Mouse (Mus musculus) midbrain, embryonic 10.5 days (tissue): ENCODE data around the gene Dnajb12. TPM values are rescaled to one million over a fixed set of nuclear protein-coding genes. Genes with fewer than 3 reads are reported as not detected.

Source experiments
- DNase-seq: peaks from one replicate; pipeline ENCODE4 v3.0.0-alpha.2; 2017; ENCODE audit warnings: low spot score
- H3K27ac ChIP-seq: fragments of 300-500 bp; sonication (generic); replicated peaks from 2 replicates; pipeline ENCODE4 v1.5.1; 2016; ENCODE audit warnings: mild to moderate bottlenecking
- H3K27me3 ChIP-seq: fragments of 300-500 bp; sonication (generic); 2 replicates; pipeline ENCODE4 v1.6.1; 2016; ENCODE audit warnings: low read depth, mild to moderate bottlenecking; ENCODE audit not compliant: poor library complexity, severe bottlenecking
- H3K36me3 ChIP-seq: fragments of 300-500 bp; sonication (generic); 2 replicates; pipeline ENCODE4 v1.6.1; 2016; ENCODE audit warnings: mild to moderate bottlenecking, moderate library complexity
- H3K4me1 ChIP-seq: fragments of 300-500 bp; sonication (generic); 2 replicates; pipeline ENCODE4 v1.6.1; 2016
- H3K4me3 ChIP-seq: fragments of 300-500 bp; sonication (generic); 2 replicates; pipeline ENCODE4 v1.5.1; 2016; ENCODE audit warnings: mild to moderate bottlenecking, moderate library complexity
- H3K9me3 ChIP-seq: fragments of 300-500 bp; sonication (generic); replicated peaks from 2 replicates; pipeline ENCODE4 v1.6.1; 2016; ENCODE audit warnings: mild to moderate bottlenecking
- WGBS: fragments of 180-500 bp; shearing (Covaris S2); methylation state at CpG from one replicate; pipeline ENCODE4 v1.1.7; 2016; 5-methylcytosine and 5-hydroxymethylcytosine counted together
- polyA plus RNA-seq: library from polyadenylated mRNA; unstranded; fragments of >200 nt; fragmentation: Nextera tagmentation; extraction: Ambion mirVana; gene quantifications from 2 replicates; pipeline ENCODE4 v1.2.1, GENCODE M21; 2016

Gene Dnajb12
- polyA plus RNA-seq, 1 experiment from 2014 or later, result 27.6 TPM

- Histone ChIP-seq H3K36me3 (no peaks in the 10 kb centered on the region), H3K27ac (no peak overlapping the region), H3K4me3 (no peak overlapping the region), H3K27me3 (peaks cover 27% of the 10 kb centered on the region), H3K9me3 (no peaks in the 10 kb centered on the region), H3K4me1 (peaks cover 52% of the 10 kb centered on the region)
- DNase-seq, result no peak
- WGBS, result 94% methylated on average over 4 of the region's 4 CpGs
Measured at GRCm38 (mm10) chr10:59918111-59918510, 38.8 kb downstream of the Dnajb12 start.

DNA sequence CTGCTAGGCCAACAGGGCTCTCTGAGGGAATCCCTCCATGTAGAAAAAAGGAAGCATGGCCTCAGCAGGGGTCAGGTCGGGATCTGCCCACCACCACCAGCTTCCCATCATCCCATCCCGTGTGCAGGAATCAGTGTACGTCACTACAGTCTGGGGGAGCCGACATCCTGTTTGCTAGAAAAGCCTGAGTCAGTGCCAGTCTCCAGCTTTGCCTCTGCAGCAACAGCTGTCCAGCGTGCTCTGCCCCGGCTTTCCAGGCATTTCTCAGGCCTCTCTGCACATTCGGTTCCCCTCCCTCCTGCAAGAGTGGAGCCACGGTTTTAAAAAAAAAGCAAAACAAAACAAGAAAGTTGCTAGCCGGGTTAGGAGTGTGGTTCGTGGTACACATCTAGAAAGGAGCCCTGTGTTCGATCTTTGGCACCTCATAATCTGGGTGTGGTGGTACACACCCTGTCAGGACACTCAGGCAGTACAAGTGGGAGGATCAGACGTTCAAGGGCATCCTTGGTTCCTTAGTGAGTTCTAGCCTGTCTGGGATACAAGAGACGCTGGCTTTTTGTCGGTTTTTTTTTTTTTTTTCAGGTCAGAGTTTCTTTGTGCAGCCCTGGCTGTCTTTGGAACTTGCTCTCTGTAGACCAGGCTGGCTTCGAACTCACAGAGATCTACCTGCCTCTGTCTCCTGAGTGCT, 40.3 kb downstream of the Dnajb12 start:
- no peaks in the 10 kb centered on the region for H3K36me3 ChIP-seq
- peak overlapping the region; percentile 83 for H3K27ac ChIP-seq
- WGBS, result 55% methylated on average over 15 of the region's 15 CpGs
- H3K4me1 ChIP-seq, result peaks cover 57% of the 10 kb centered on the region
- DNase-seq, result no peak
- no peaks in the 10 kb centered on the region for H3K9me3 ChIP-seq
- peaks cover 27% of the 10 kb centered on the region for H3K27me3 ChIP-seq
- no peak overlapping the region for H3K4me3 ChIP-seq

DNA sequence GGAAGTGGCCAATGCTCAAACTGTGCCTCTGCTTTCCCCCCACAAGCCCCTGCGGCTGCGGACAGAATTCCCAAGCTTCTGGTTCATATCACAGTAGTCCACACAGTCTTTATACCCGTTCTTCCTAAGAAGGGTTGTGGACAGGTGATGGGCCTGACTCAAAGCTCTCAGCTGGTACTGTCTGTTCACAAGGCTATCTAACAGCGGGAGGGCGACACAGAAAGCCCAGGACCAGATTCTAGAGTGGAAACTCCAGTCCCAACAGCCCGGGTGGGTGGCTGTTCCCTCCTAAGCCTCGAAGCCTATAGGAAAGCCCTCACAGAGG, 41.1 kb downstream of the Dnajb12 start:
- Histone ChIP-seq H3K36me3 (no peaks in the 10 kb centered on the region), H3K27me3 (peaks cover 21% of the 10 kb centered on the region), H3K4me1 (peaks cover 56% of the 10 kb centered on the region), H3K27ac (peak overlapping the region; percentile 83), H3K4me3 (peak overlapping the region; percentile 52), H3K9me3 (no peaks in the 10 kb centered on the region)
- DNase-seq, result no peak
- WGBS, result 42% methylated on average over 7 of the region's 7 CpGs

- peak; percentile 67 for DNase-seq
- peaks cover 20% of the 10 kb centered on the region for H3K27me3 ChIP-seq
- no peaks in the 10 kb centered on the region for H3K9me3 ChIP-seq
- H3K27ac ChIP-seq, result peak overlapping the region; percentile 83
- 6% methylated on average over 33 of the region's 33 CpGs for WGBS
- H3K4me3 ChIP-seq, result peak overlapping the region; percentile 52
- H3K4me1 ChIP-seq, result peaks cover 51% of the 10 kb centered on the region
- H3K36me3 ChIP-seq, result no peaks in the 10 kb centered on the region
Measured at GRCm38 (mm10) chr10:59920810-59921681, 41.7 kb downstream of the Dnajb12 start.

- no peaks in the 10 kb centered on the region for H3K36me3 ChIP-seq
- WGBS, result 78% methylated on average over 2 of the region's 2 CpGs
- no peak for DNase-seq
- no peak overlapping the region for H3K4me3 ChIP-seq
- H3K9me3 ChIP-seq, result no peaks in the 10 kb centered on the region
- H3K27ac ChIP-seq, result no peak overlapping the region
- H3K27me3 ChIP-seq, result peaks cover 20% of the 10 kb centered on the region
- peaks cover 38% of the 10 kb centered on the region for H3K4me1 ChIP-seq
Measured at GRCm38 (mm10) chr10:59923493-59923892, 44.1 kb downstream of the Dnajb12 start.

DNA sequence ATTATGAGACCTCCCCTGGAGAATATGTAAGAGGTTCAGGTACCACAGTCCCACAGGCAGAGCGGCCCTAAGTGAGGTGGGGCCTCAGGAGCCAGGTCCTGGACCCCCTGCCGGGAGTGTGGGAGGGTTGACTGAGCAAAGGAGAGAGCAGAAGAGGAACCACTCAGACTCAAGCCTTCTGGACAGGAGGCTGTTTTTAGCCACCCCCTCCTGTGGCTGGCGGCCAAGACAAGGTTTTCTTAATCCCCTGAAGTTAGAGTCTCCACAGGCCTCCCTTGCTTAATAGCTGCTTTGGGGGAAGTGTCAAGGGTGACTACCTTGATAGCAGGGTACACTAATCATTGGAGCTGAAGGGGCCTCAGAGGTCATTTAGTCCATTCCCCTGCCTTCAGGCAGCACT, 44.9 kb downstream of the Dnajb12 start:
- no peaks in the 10 kb centered on the region for H3K36me3 ChIP-seq
- H3K27me3 ChIP-seq, result peaks cover 20% of the 10 kb centered on the region
- no peak for DNase-seq
- 0 out of 2 replicates have a peak overlapping the region, but pooled peaks have one; percentile 13 for H3K27ac ChIP-seq
- peaks cover 36% of the 10 kb centered on the region for H3K4me1 ChIP-seq
- H3K4me3 ChIP-seq, result no peak overlapping the region
- WGBS, result 31% methylated on average over 3 of the region's 3 CpGs
- no peaks in the 10 kb centered on the region for H3K9me3 ChIP-seq

DNA sequence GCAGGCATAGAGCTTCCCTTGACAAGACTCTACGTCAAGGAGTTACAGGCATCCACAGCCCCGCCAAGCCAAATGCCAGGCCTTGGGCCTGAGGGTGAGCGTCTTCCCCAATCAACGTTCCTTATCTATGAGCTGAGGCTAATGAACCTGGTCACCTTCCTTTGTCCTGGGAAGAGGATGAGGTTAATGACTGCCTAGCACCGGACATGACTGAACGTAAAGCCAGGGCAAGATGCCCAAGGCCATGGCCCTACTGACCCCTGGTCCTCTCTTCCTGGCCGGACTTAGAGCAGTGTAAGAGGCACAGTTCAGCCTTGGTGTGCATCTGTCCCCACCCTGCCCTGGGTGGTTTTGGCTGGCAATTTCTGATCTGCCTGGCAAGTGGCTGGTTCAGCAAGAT, 49.8 kb downstream of the Dnajb12 start:
- Histone ChIP-seq H3K9me3 (no peaks in the 10 kb centered on the region), H3K36me3 (no peaks in the 10 kb centered on the region), H3K27ac (no peak overlapping the region), H3K4me1 (peaks cover 14% of the 10 kb centered on the region), H3K4me3 (no peak overlapping the region), H3K27me3 (no peaks in the 10 kb centered on the region)
- no peak for DNase-seq
- WGBS, result 90% methylated on average over 7 of the region's 7 CpGs

DNA sequence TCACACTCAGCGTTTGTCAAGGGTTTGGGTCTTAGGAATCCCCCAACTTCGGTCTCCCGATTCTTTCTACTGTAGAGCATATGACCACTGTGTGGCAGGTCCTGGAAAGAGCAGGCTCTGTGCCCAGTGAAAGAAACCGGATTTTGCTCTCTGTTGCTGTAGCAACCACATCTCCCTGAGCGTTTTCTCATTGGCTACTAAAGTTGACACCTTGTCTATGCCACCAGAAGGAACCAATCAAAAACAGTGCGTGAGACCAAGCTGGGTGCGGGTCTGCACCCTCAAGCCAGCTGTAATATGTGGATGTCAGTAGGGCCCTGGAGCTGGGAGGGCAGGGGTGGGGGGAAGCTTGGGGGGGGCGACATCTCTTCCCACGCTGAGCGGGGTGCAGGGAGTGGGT, 51.6 kb downstream of the Dnajb12 start:
- 31% methylated on average over 10 of the region's 10 CpGs for WGBS
- no peak for DNase-seq

GRCm38 (mm10) chr10:59932521-59932920, 53.2 kb downstream of the Dnajb12 start:
- 85% methylated on average over 6 of the region's 6 CpGs for WGBS
- no peak overlapping the region for H3K4me3 ChIP-seq
- H3K27ac ChIP-seq, result no peak overlapping the region
- H3K4me1 ChIP-seq, result peaks cover 21% of the 10 kb centered on the region
- no peak for DNase-seq
- no peaks in the 10 kb centered on the region for H3K27me3 ChIP-seq
- no peaks in the 10 kb centered on the region for H3K36me3 ChIP-seq
- no peaks in the 10 kb centered on the region for H3K9me3 ChIP-seq

More for the DNA sequence above, 51.6 kb downstream of the Dnajb12 start:
- no peaks in the 10 kb centered on the region for H3K27me3 ChIP-seq
- H3K4me3 ChIP-seq, result no peak overlapping the region
- H3K27ac ChIP-seq, result 0 out of 2 replicates have a peak overlapping the region, but pooled peaks have one; percentile 28
- H3K4me1 ChIP-seq, result peaks cover 15% of the 10 kb centered on the region
- no peaks in the 10 kb centered on the region for H3K36me3 ChIP-seq
- no peaks in the 10 kb centered on the region for H3K9me3 ChIP-seq

GRCm38 (mm10) chr10:59934039-59934438, 54.7 kb downstream of the Dnajb12 start:
- DNase-seq, result no peak
- 46% methylated on average over 3 of the region's 3 CpGs for WGBS
- no peaks in the 10 kb centered on the region for H3K9me3 ChIP-seq

DNA sequence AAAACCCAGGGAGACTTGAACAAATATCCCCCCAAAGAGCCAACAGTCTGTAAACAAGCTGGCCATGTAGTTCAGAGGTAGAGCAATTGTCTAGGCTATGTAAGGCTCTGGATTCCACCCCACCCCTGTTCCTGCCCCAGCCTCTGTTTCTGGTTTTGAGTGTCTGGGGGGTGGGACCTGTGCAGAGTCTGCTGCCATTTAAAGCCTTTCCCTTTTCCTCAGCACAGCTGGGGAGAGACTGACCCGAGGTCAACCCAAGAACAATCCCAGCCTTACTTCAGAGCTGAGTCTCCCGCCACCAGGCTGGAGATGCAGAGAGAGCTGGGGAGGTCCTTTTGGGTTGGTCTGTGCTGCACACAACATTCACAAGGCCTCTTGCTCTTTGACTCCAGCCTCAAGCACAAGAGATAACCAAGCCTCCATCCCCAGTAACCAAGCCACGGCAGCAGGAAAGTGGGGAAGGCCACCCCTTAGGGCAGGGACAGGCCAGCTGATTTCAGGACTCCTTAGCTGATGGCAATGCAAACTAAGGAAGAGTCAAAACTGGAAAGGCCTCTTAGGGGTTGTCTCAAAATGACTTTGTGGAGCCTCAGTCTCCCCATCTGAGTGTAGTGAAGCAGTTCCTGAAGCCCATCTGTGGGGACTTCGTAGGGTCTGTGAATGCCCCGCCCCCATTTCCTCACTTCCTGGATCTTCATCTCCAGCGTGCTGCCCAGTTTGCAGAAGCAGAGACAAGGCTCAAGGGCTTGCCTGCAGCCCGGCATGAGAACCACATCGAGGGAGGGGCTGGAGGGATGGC, 56.9 kb downstream of the Dnajb12 start:
- no peaks in the 10 kb centered on the region for H3K27me3 ChIP-seq
- H3K9me3 ChIP-seq, result no peaks in the 10 kb centered on the region
- peak; percentile 49 for DNase-seq
- no peak overlapping the region for H3K4me3 ChIP-seq
- WGBS, result 45% methylated on average over 8 of the region's 8 CpGs
- H3K36me3 ChIP-seq, result no peaks in the 10 kb centered on the region
- H3K4me1 ChIP-seq, result peaks cover 14% of the 10 kb centered on the region
- peak overlapping the region; percentile 81 for H3K27ac ChIP-seq

More at GRCm38 (mm10) chr10:59934039-59934438, 54.7 kb downstream of the Dnajb12 start:
- H3K4me1 ChIP-seq, result peaks cover 21% of the 10 kb centered on the region
- H3K27ac ChIP-seq, result 0 out of 2 replicates have a peak overlapping the region, but pooled peaks have one; percentile 7
- no peak overlapping the region for H3K4me3 ChIP-seq
- no peaks in the 10 kb centered on the region for H3K36me3 ChIP-seq
- H3K27me3 ChIP-seq, result no peaks in the 10 kb centered on the region

GRCm38 (mm10) chr10:59938662-59939061, 59.3 kb downstream of the Dnajb12 start:
- H3K9me3 ChIP-seq, result no peaks in the 10 kb centered on the region
- DNase-seq, result no peak
- 84% methylated on average over 5 of the region's 5 CpGs for WGBS
- H3K4me1 ChIP-seq, result peaks cover 30% of the 10 kb centered on the region
- no peak overlapping the region for H3K4me3 ChIP-seq
- peaks cover 10% of the 10 kb centered on the region for H3K27me3 ChIP-seq
- no peaks in the 10 kb centered on the region for H3K36me3 ChIP-seq
- H3K27ac ChIP-seq, result no peak overlapping the region
